Mouse (Mus musculus) heart, embryonic 16.5 days (tissue): ENCODE measurements at regions not wholly inside any gene's neighbourhood (a gene's known extent, or its start where the extent isn't known, plus 50 kb on each side); places are given as distances from the start of the nearest gene placed in this dataset.
"Not testable (repeated sequence)": the region's sequence is repeated elsewhere in the genome, so short reads cannot be mapped to it uniquely, and the experiment has no call there.

Experiments used
- ATAC-seq: fragments of 200-750 bp; cut with Nextera tagmentation; replicated peaks from 2 replicates; pipeline ENCODE4 v1.8.0; 2017; ENCODE audit warnings: moderate number of reproducible peaks; ENCODE audit not compliant: insufficient read depth, low FRiP score; ENCODE audit errors: extremely low read depth
- H3K27ac ChIP-seq: fragments of 300-500 bp; sonication (generic); 2 replicates; pipeline ENCODE4 v1.5.1; 2014; ENCODE audit warnings: mild to moderate bottlenecking, low read length, control low read depth, moderate library complexity
- H3K27me3 ChIP-seq: fragments of 300-500 bp; sonication (generic); 2 replicates; pipeline ENCODE4 v1.6.1; 2014; ENCODE audit warnings: low read length, mixed read lengths; ENCODE audit not compliant: control insufficient read depth, insufficient read depth
- H3K36me3 ChIP-seq: fragments of 300-500 bp; sonication (generic); 2 replicates; pipeline ENCODE4 v1.6.1; 2014; ENCODE audit not compliant: control insufficient read depth, insufficient read depth
- H3K4me1 ChIP-seq: fragments of 300-500 bp; sonication (generic); 2 replicates; pipeline ENCODE4 v1.6.1; 2014; ENCODE audit warnings: low read length, mixed read lengths; ENCODE audit not compliant: control insufficient read depth, insufficient read depth
- H3K4me2 ChIP-seq: fragments of 300-500 bp; sonication (generic); 2 replicates; pipeline ENCODE4 v1.6.1; 2014; ENCODE audit warnings: low read depth, mild to moderate bottlenecking, control low read depth, low read length
- H3K4me3 ChIP-seq: fragments of 300-500 bp; sonication (generic); 2 replicates; pipeline ENCODE4 v1.5.1; 2014; ENCODE audit warnings: mild to moderate bottlenecking, control low read depth, low read length
- H3K9ac ChIP-seq: fragments of 300-500 bp; sonication (generic); 2 replicates; pipeline ENCODE4 v1.6.1; 2014; ENCODE audit warnings: low read length, control low read depth
- H3K9me3 ChIP-seq: fragments of 300-500 bp; sonication (generic); replicated peaks from 2 replicates; pipeline ENCODE4 v1.6.1; 2016; ENCODE audit warnings: low read length; ENCODE audit not compliant: control insufficient read depth
- WGBS: fragments of 180-500 bp; shearing (Covaris S2); extraction: QIAGEN DNeasy Blood & Tissue Kit; methylation state at CpG from one replicate; pipeline ENCODE4 v1.1.7; 2014; 5-methylcytosine and 5-hydroxymethylcytosine counted together

DNA sequence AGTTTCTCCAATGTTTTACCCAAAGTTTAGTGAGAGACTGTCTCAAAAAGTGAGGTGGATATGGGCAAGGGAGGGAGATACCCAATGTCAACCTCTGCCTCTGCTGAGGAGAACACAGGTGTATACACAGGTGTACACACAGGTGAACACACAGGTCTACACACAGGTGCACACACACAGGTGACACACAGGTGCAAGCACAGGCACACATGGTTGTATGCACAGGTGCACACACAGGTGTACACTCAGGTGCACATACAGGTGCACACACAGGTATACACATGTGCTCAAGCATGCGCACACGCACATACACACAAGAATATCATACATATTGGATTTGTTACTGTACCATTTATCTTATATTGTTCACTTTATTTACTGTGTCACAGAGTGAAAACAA, 151.1 kb upstream of the Rapgef5 start:
- Histone ChIP-seq H3K9ac (no peak overlapping the region), H3K27me3 (no peaks in the 10 kb centered on the region), H3K4me3 (no peak overlapping the region), H3K9me3 (no peaks in the 10 kb centered on the region), H3K4me1 (no peaks in the 10 kb centered on the region), H3K4me2 (no peak overlapping the region), H3K36me3 (no peaks in the 10 kb centered on the region), H3K27ac (no peak overlapping the region)
- WGBS, result 92% methylated on average over 2 of the region's 2 CpGs
- no peak for ATAC-seq

GRCm38 (mm10) chr12:117365876-117366275, 150.4 kb upstream of the Rapgef5 start:
- H3K4me3 ChIP-seq, result no peak overlapping the region
- no peak for ATAC-seq
- no peaks in the 10 kb centered on the region for H3K9me3 ChIP-seq
- no peak overlapping the region for H3K9ac ChIP-seq
- WGBS, result 63% methylated on average over 5 of the region's 5 CpGs
- no peak overlapping the region for H3K27ac ChIP-seq
- no peak overlapping the region for H3K4me2 ChIP-seq
- H3K4me1 ChIP-seq, result no peaks in the 10 kb centered on the region
- H3K36me3 ChIP-seq, result no peaks in the 10 kb centered on the region
- H3K27me3 ChIP-seq, result no peaks in the 10 kb centered on the region

DNA sequence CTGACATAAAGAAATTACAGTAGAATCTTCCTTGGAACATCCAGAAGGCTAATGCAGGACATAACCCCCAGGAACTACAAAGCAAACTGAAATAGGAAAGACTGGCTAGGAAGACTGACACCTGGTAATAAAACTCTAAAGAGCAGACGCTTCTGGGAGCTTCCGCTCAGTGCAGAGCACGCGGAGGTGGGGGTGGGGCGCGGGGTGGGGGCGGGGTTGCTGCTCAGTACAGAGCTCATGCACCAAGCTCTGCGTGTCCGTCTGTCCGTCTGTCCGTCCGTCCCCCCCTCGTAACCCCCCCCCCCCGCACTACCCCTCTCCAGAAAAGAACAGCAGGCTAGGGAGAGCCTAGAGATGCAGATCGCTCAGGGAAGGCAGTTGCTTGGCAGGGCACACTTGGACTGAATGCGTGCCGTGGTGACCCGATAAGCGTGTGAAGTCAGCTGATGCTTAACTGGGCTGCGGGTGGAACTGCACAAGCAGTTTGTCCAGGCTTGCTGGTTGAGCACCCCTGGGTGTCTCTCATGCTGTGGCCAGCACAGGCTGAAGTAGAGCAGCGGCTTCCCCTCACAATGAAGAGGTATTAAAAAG, 137.9 kb upstream of the Rapgef5 start:
- no peaks in the 10 kb centered on the region for H3K36me3 ChIP-seq
- H3K4me1 ChIP-seq, result no peaks in the 10 kb centered on the region
- ATAC-seq, result no peak
- no peaks in the 10 kb centered on the region for H3K9me3 ChIP-seq
- 66% methylated on average over 21 of the region's 21 CpGs for WGBS
- no peak overlapping the region for H3K9ac ChIP-seq
- no peak overlapping the region for H3K4me3 ChIP-seq
- no peaks in the 10 kb centered on the region for H3K27me3 ChIP-seq
- no peak overlapping the region for H3K27ac ChIP-seq
- no peak overlapping the region for H3K4me2 ChIP-seq

DNA sequence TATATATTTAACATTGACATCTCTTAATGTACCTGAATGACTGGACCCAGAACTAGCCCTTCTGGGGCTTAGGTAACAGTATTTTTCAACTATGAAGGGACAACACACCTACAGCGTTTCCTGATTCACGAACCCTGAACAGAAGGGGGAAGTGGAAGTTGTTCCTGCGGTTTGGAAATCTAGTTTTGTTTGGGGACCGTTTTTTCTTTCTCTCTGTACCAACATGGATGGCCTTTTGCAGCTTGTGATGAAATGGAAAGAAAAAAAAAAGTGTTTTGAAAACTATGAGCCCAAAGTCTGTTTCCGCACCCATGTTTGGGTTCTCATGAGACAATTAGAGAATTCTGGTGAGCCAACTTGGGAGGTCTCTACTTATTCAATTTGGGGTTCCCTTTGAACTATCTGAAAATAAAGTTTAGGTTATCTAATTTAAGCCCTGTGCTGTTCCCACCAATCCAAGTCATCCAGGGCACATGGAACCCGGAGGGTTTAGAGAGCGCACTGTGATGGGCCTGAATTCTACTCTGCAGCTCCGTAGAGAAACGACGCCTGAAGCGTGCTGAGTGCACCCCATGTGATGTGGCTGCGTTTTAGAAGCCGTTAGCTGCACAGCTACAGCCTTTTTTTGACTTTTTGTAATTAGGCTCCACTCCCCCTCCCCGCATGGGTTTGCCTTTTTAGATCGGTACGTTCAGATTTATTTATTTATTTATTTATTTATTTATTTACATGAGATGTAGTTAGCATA, 137.0 kb upstream of the Rapgef5 start:
- no peak overlapping the region for H3K4me3 ChIP-seq
- no peak for ATAC-seq
- 83% methylated on average over 16 of the region's 16 CpGs for WGBS

DNA sequence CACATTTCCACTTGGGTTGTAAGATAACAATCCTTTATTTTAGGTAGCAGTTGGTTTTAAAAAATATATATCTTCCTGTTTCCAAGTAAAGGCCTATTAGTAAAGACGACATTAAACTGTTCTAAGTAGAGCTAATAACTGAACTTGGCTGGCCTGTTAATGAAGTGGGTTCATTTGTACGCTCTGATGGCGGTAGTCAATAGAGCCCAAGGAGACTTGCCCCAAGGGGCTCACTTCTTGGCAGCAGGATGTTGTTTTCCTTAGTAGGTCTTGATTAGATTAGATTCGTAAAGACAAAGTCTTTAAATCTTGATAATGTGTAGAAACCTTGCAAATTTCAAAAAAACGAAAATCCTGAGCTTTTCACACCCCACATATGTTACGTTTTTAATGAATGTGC, 135.4 kb upstream of the Rapgef5 start:
- no peak for ATAC-seq
- WGBS, result 74% methylated on average over 6 of the region's 6 CpGs
- Histone ChIP-seq H3K4me3 (no peak overlapping the region), H3K4me2 (no peak overlapping the region), H3K36me3 (no peaks in the 10 kb centered on the region), H3K9me3 (no peaks in the 10 kb centered on the region), H3K27me3 (no peaks in the 10 kb centered on the region), H3K9ac (no peak overlapping the region), H3K27ac (no peak overlapping the region), H3K4me1 (no peaks in the 10 kb centered on the region)

More for the DNA sequence above, 137.0 kb upstream of the Rapgef5 start:
- Histone ChIP-seq H3K27ac (no peak overlapping the region), H3K36me3 (no peaks in the 10 kb centered on the region), H3K4me1 (no peaks in the 10 kb centered on the region), H3K9ac (no peak overlapping the region), H3K27me3 (no peaks in the 10 kb centered on the region), H3K4me2 (no peak overlapping the region), H3K9me3 (no peaks in the 10 kb centered on the region)

DNA sequence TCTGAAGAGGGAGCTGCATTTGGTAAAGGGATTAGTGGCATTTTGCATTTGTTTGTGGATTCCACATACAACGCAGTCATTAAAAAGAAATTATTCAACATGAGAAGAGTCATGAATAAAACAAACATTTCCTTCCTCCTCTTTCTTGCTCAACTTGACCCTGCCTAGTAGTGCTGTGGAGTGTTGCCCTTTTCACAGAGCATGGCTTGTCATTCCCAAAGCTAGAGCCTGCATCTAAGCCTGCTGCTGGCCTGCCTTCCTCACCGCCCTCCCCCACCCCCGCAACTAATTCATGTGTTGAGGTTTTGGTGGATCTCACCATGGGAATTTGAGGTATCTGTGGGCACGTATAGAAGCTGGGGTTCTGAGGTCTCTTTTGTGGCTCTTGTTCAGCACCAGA, 133.6 kb upstream of the Rapgef5 start:
- H3K27ac ChIP-seq, H3K4me3 ChIP-seq, H3K36me3 ChIP-seq, H3K9ac ChIP-seq, H3K4me1 ChIP-seq, H3K9me3 ChIP-seq, H3K27me3 ChIP-seq, H3K4me2 ChIP-seq, ATAC-seq: not testable (repeated sequence)
- 56% methylated on average over 1 of the region's 4 CpGs for WGBS

- no peak overlapping the region for H3K4me3 ChIP-seq
- H3K4me2 ChIP-seq, result no peak overlapping the region
- H3K27me3 ChIP-seq, result no peaks in the 10 kb centered on the region
- no peaks in the 10 kb centered on the region for H3K36me3 ChIP-seq
- peaks cover 9% of the 10 kb centered on the region for H3K4me1 ChIP-seq
- no peak overlapping the region for H3K27ac ChIP-seq
- no peak overlapping the region for H3K9ac ChIP-seq
- WGBS, result 12% methylated on average over 6 of the region's 6 CpGs
- no peaks in the 10 kb centered on the region for H3K9me3 ChIP-seq
- ATAC-seq, result no peak
Measured at GRCm38 (mm10) chr12:117385072-117385666, 131.1 kb upstream of the Rapgef5 start.

DNA sequence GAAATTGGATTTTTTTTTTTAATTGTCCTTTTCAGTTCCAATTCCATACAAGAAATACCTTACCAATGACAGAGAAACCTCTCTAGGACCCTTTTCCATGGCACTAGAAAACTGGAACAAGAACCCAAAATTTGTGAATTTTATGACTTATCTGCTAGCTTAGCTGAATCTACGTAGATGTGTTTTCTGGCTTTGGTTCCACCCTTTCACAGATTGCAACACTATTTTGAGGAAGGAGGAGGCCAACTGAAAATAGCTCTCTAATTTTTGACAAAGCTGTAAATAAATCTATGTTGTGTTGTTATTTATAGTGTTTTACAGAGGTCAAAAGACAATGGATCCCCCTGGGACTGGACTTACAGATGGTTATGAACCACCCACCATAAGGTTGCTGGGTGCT, 130.6 kb upstream of the Rapgef5 start:
- no peak overlapping the region for H3K9ac ChIP-seq
- ATAC-seq, result no peak

GRCm38 (mm10) chr12:117386957-117387356, 129.3 kb upstream of the Rapgef5 start:
- no peaks in the 10 kb centered on the region for H3K27me3 ChIP-seq
- H3K9me3 ChIP-seq, result no peaks in the 10 kb centered on the region
- H3K4me2 ChIP-seq, result peak overlapping the region; percentile 19; the same call in 1 of the 2 replicates
- no peak overlapping the region for H3K9ac ChIP-seq
- H3K4me1 ChIP-seq, result peaks cover 9% of the 10 kb centered on the region
- ATAC-seq, result no peak
- 73% methylated on average over 9 of the region's 9 CpGs for WGBS
- no peaks in the 10 kb centered on the region for H3K36me3 ChIP-seq
- H3K4me3 ChIP-seq, result no peak overlapping the region
- no peak overlapping the region for H3K27ac ChIP-seq

More for the DNA sequence above, 130.6 kb upstream of the Rapgef5 start:
- Histone ChIP-seq H3K4me1 (peaks cover 9% of the 10 kb centered on the region), H3K27me3 (no peaks in the 10 kb centered on the region), H3K4me3 (no peak overlapping the region), H3K9me3 (no peaks in the 10 kb centered on the region), H3K36me3 (no peaks in the 10 kb centered on the region), H3K27ac (no peak overlapping the region), H3K4me2 (no peak overlapping the region)
- 83% methylated on average over 1 of the region's 1 CpGs for WGBS
